Mouse (Mus musculus) bone marrow macrophage, adult 2 months (primary cell): ENCODE data around the gene B3galt1.

Experiments
- CTCF ChIP-seq: IDR thresholded peaks from 2 replicates; pipeline ENCODE4 v1.5.1; 2012; ENCODE audit warnings: low read depth, mild to moderate bottlenecking, low read length, moderate library complexity
- POLR2A ChIP-seq: IDR thresholded peaks from 2 replicates; pipeline ENCODE4 v1.6.1; 2012; ENCODE audit warnings: mild to moderate bottlenecking, low read depth, low read length, borderline replicate concordance

GRCm38 (mm10) chr2:67654847-67655246 is 89.2 kb downstream of the B3galt1 start:
- TF ChIP-seq CTCF (no peak), POLR2A (no peak)
